Mouse (Mus musculus) embryo, embryonic 9.5 days (tissue): ENCODE measurements around the gene Enox1.
A peak's percentile ranks its signal among the peaks of the same experiment; 100 is the strongest.

ENCODE experiments used
- DNase-seq: peaks from one replicate; pipeline ENCODE4 v3.0.0-alpha.2; 2017; ENCODE audit errors: extremely low spot score

Gene Enox1

GRCm38 (mm10) chr14:77618131-77618805 lies 461.7 kb downstream of the Enox1 start:
- DNase-seq, result no peak

- no peak for DNase-seq
These were observed 465.1 kb downstream of the Enox1 start for GRCm38 (mm10) chr14:77621473-77622264.

GRCm38 (mm10) chr14:77626557-77627507 lies 470.3 kb downstream of the Enox1 start:
- no peak for DNase-seq

GRCm38 (mm10) chr14:77632466-77633171 lies 476.1 kb downstream of the Enox1 start:
- DNase-seq, result no peak

GRCm38 (mm10) chr14:77633172-77633542 lies 476.6 kb downstream of the Enox1 start:
- DNase-seq, result no peak

- DNase-seq, result peak; percentile 37
These were observed 480.4 kb downstream of the Enox1 start for GRCm38 (mm10) chr14:77636931-77637330.

- no peak for DNase-seq
These were observed 481.6 kb downstream of the Enox1 start for GRCm38 (mm10) chr14:77638148-77638547.

- DNase-seq, result no peak
These were observed 482.1 kb downstream of the Enox1 start for GRCm38 (mm10) chr14:77638616-77639015.

- no peak for DNase-seq
These were observed 483.0 kb downstream of the Enox1 start for GRCm38 (mm10) chr14:77639586-77639985.

- DNase-seq, result no peak
These were observed 485.8 kb downstream of the Enox1 start for GRCm38 (mm10) chr14:77642314-77642713.

GRCm38 (mm10) chr14:77646196-77646595 lies 489.6 kb downstream of the Enox1 start:
- no peak for DNase-seq

- DNase-seq, result no peak
These were observed 490.5 kb downstream of the Enox1 start for GRCm38 (mm10) chr14:77647017-77647416.

- no peak for DNase-seq
These were observed 491.7 kb downstream of the Enox1 start for GRCm38 (mm10) chr14:77648305-77648704.

GRCm38 (mm10) chr14:77658739-77659138 lies 502.2 kb downstream of the Enox1 start:
- DNase-seq, result no peak

- no peak for DNase-seq
These were observed 505.7 kb downstream of the Enox1 start for GRCm38 (mm10) chr14:77662273-77662672.

- DNase-seq, result no peak
These were observed 506.4 kb downstream of the Enox1 start for GRCm38 (mm10) chr14:77662994-77663393.

- no peak for DNase-seq
These were observed 511.5 kb downstream of the Enox1 start for GRCm38 (mm10) chr14:77668096-77668495.

- no peak for DNase-seq
These were observed 512.9 kb downstream of the Enox1 start for GRCm38 (mm10) chr14:77669494-77669893.

GRCm38 (mm10) chr14:77670945-77671344 lies 514.4 kb downstream of the Enox1 start:
- DNase-seq, result no peak

GRCm38 (mm10) chr14:77671961-77672360 lies 515.4 kb downstream of the Enox1 start:
- no peak for DNase-seq

- no peak for DNase-seq
These were observed 516.6 kb downstream of the Enox1 start for GRCm38 (mm10) chr14:77673138-77673537.
